In genomic region chr7:46851026-46851425, GRCm38 (mm10) we compare ENCODE assay signal across 20 mouse cellular contexts. TPM values are rescaled to one million over a fixed set of nuclear protein-coding genes. Genes with fewer than 3 reads are reported as not detected.
A peak's percentile ranks its signal among the peaks of the same experiment; 100 is the strongest.
DNase-seq lines count a peak whose midpoint lies in the region; ATAC-seq and TF ChIP-seq lines count a peak whose summit lies in the region.
"Had no signal": no experiment of that assay in that cellular context is flagged by ENCODE, and none has a peak within 500 bp of the region (broad histone marks: within the 10 kb centered on the region; RNA-seq: fewer than 3 reads in every experiment).

No protein-coding gene starts in this region.

- H3K36me3 ChIP-seq in intestine, postnatal 0 days (ENCODE audit: control insufficient read depth, insufficient read depth): peaks cover 78% of the 10 kb centered on the region
- peaks cover 61% of the 10 kb centered on the region for H3K36me3 ChIP-seq in intestine, embryonic 15.5 days
- H3K36me3 ChIP-seq in lung, postnatal 0 days (ENCODE audit: insufficient read depth, low read length): peaks cover 24% of the 10 kb centered on the region

- 0 out of 2 replicates have a peak, but pooled peaks cover 4% of the 10 kb centered on the region for H3K4me1 ChIP-seq in intestine, postnatal 0 days (replicated peaks; ENCODE audit: control insufficient read depth, insufficient read depth, low read length)
- peaks cover 4% of the 10 kb centered on the region; the same call in 1 of the 2 replicates for H3K4me1 ChIP-seq in intestine, embryonic 15.5 days (replicated peaks)
- H3K4me1 ChIP-seq in lung, postnatal 0 days (ENCODE audit: insufficient read depth, low read depth, low read length): peaks cover 4% of the 10 kb centered on the region; the same call in 1 of the 2 replicates
- no peaks in the 10 kb centered on the region for H3K4me1 ChIP-seq in lung, adult 2 months (ENCODE audit: control insufficient read depth, insufficient read depth, low read length)

- no peaks in the 10 kb centered on the region for H3K27me3 ChIP-seq in intestine, postnatal 0 days (replicated peaks; ENCODE audit: control insufficient read depth, insufficient read depth, low read length)
- no peaks in the 10 kb centered on the region for H3K27me3 ChIP-seq in intestine, embryonic 15.5 days (replicated peaks)
- H3K27me3 ChIP-seq in lung, postnatal 0 days (replicated peaks; ENCODE audit: insufficient read depth, low read length): no peaks in the 10 kb centered on the region
- H3K27me3 ChIP-seq: embryonic facial prominence, embryonic 12.5 days; liver, embryonic 15.5 days; midbrain, embryonic 12.5 days had no signal

- TF ChIP-seq POLR2A in lung, adult 2 months (IDR thresholded peaks at IDR 0.05; ENCODE audit: borderline replicate concordance, extremely low read depth, low read depth, low read length): no peak

- H3K4me2 ChIP-seq in intestine, postnatal 0 days (replicated peaks; ENCODE audit: low read depth): no peak overlapping the region
- H3K4me2 ChIP-seq in intestine, embryonic 15.5 days (replicated peaks): no peak overlapping the region
- H3K4me2 ChIP-seq in lung, postnatal 0 days (replicated peaks; ENCODE audit: low read depth, low read length): no peak overlapping the region
- H3K4me2 ChIP-seq: embryonic facial prominence, embryonic 12.5 days; liver, embryonic 15.5 days; midbrain, embryonic 12.5 days had no signal

- H3K9me3 ChIP-seq in intestine, postnatal 0 days (ENCODE audit: control insufficient read depth): no peaks in the 10 kb centered on the region
- no peaks in the 10 kb centered on the region for H3K9me3 ChIP-seq in intestine, embryonic 15.5 days
- no peaks in the 10 kb centered on the region for H3K9me3 ChIP-seq in lung, postnatal 0 days (ENCODE audit: low read length)
- H3K9me3 ChIP-seq: embryonic facial prominence, embryonic 12.5 days; liver, embryonic 15.5 days; midbrain, embryonic 12.5 days had no signal

- H3K27ac ChIP-seq in intestine, postnatal 0 days (ENCODE audit: low read depth, low read length): no peak overlapping the region
- H3K27ac ChIP-seq in intestine, embryonic 15.5 days: no peak overlapping the region
- H3K27ac ChIP-seq in lung, postnatal 0 days (ENCODE audit: low read length): no peak overlapping the region
- H3K27ac ChIP-seq: embryonic facial prominence, embryonic 12.5 days; liver, embryonic 15.5 days; midbrain, embryonic 12.5 days had no signal

- H3K4me3 ChIP-seq in intestine, postnatal 0 days (ENCODE audit: low read depth, low read length): no peak overlapping the region
- no peak overlapping the region for H3K4me3 ChIP-seq in intestine, embryonic 15.5 days (replicated peaks)
- no peak overlapping the region for H3K4me3 ChIP-seq in lung, postnatal 0 days (ENCODE audit: low read depth, low read length)
- no peak overlapping the region for H3K4me3 ChIP-seq in lung, adult 2 months (replicated peaks; ENCODE audit: extremely low read depth, low read depth, low read length)
- H3K4me3 ChIP-seq: embryonic facial prominence, embryonic 12.5 days; liver, embryonic 15.5 days; midbrain, embryonic 12.5 days; myocyte had no signal

- DNase-seq in embryo, embryonic 10.5 days (ENCODE audit: low spot score): peak; percentile 22
- no peak for DNase-seq in embryo, embryonic 9.5 days (ENCODE audit: extremely low spot score)
- no peak for DNase-seq in lung, postnatal 0 days (ENCODE audit: low spot score)
- no peak for DNase-seq in lung, adult 2 months
- DNase-seq in NIH3T3 (ENCODE audit: low read depth): peak; percentile 40
- no peak for DNase-seq in adrenal gland, postnatal 36 days
- DNase-seq: gastrocnemius, postnatal 10 days; heart, adult 18-20 months; kidney, adult 9 months; lung, postnatal 4 days; right cerebral cortex, adult 18-20 months had no signal

- peak; percentile 40 for TF ChIP-seq CTCF in intestine, postnatal 0 days (IDR thresholded peaks at IDR 0.05; ENCODE audit: low read depth)
- TF ChIP-seq CTCF in lung, postnatal 0 days (IDR thresholded peaks at IDR 0.05): peak; percentile 18; the same call in 1 of the 2 replicates
- no peak for TF ChIP-seq CTCF in lung, adult 2 months (IDR thresholded peaks at IDR 0.05; ENCODE audit: insufficient read depth, low read length)

- WGBS in intestine, postnatal 0 days: 81% methylated on average over 7 of the region's 7 CpGs
- 82% methylated on average over 7 of the region's 7 CpGs for WGBS in intestine, embryonic 15.5 days
- WGBS in lung, postnatal 0 days: 73% methylated on average over 7 of the region's 7 CpGs
- WGBS in lung, adult 2 months: 78% methylated on average over 7 of the region's 7 CpGs

- ATAC-seq in intestine, postnatal 0 days: no peak
- no peak for ATAC-seq in intestine, embryonic 15.5 days
- no peak for ATAC-seq in lung, postnatal 0 days

- TF ChIP-seq EP300 in lung, postnatal 0 days (IDR thresholded peaks at IDR 0.05): no peak

- H3K9ac ChIP-seq in intestine, postnatal 0 days (ENCODE audit: low read depth, low read length): no peak overlapping the region
- no peak overlapping the region for H3K9ac ChIP-seq in intestine, embryonic 15.5 days
- no peak overlapping the region for H3K9ac ChIP-seq in lung, postnatal 0 days (replicated peaks; ENCODE audit: low read depth)
- H3K9ac ChIP-seq: embryonic facial prominence, embryonic 12.5 days; liver, embryonic 15.5 days; midbrain, embryonic 12.5 days had no signal

RNA-seq across cellular contexts. Expression of gene Ldha, which starts 9.8 kb away (rescaled TPM):
- 1,258 and 1,338 TPM in 2 replicates for polyA plus RNA-seq in intestine, postnatal 0 days (2015; fragmentation: Nextera tagmentation; extraction: Ambion mirVana)
- 2,580 and 2,742 TPM in 2 replicates for polyA plus RNA-seq in intestine, embryonic 15.5 days (2015; fragmentation: Nextera tagmentation; extraction: Ambion mirVana)
- 533 and 589 TPM in 2 replicates for polyA plus RNA-seq in lung, postnatal 0 days (2015; fragmentation: Nextera tagmentation; extraction: Ambion mirVana)
- 223 and 371 TPM in 2 replicates for polyA plus RNA-seq in lung, adult 2 months (2012; rRNA removed)
- total RNA-seq in adrenal gland, postnatal 36 days (2021): 100 to 1,000 TPM; 439 to 497 TPM

RNA-seq across cellular contexts. Expression of gene Ldhc, which starts 10.0 kb away (rescaled TPM):
- polyA plus RNA-seq in intestine, postnatal 0 days (2015; fragmentation: Nextera tagmentation; extraction: Ambion mirVana): not detected in 2 replicates
- not detected in 2 replicates for polyA plus RNA-seq in intestine, embryonic 15.5 days (2015; fragmentation: Nextera tagmentation; extraction: Ambion mirVana)
- polyA plus RNA-seq in lung, postnatal 0 days (2015; fragmentation: Nextera tagmentation; extraction: Ambion mirVana): 0.11 TPM in 1 of 2 replicates, not detected in the other
- not detected in 2 replicates for polyA plus RNA-seq in lung, adult 2 months (2012; rRNA removed)
- not detected for total RNA-seq in adrenal gland, postnatal 36 days (2021)
- total RNA-seq: gastrocnemius, postnatal 10 days; heart, adult 18-20 months had no signal
- polyA plus RNA-seq: embryonic facial prominence, embryonic 12.5 days; heart, embryonic 16.5 days; small intestine, adult 2 months; thymus, postnatal 0 days had no signal

RNA-seq across cellular contexts. Expression of gene Gtf2h1, which starts 55.1 kb away (rescaled TPM):
- 51.3 and 52.7 TPM in 2 replicates for polyA plus RNA-seq in intestine, postnatal 0 days (2015; fragmentation: Nextera tagmentation; extraction: Ambion mirVana)
- polyA plus RNA-seq in intestine, embryonic 15.5 days (2015; fragmentation: Nextera tagmentation; extraction: Ambion mirVana): 63.3 and 72.8 TPM in 2 replicates
- polyA plus RNA-seq in lung, postnatal 0 days (2015; fragmentation: Nextera tagmentation; extraction: Ambion mirVana): 29.1 and 30.6 TPM in 2 replicates
- polyA plus RNA-seq in lung, adult 2 months (2012; rRNA removed): 6.7 and 7.4 TPM in 2 replicates
- 10 to 100 TPM; 41.2 to 41.4 TPM for total RNA-seq in adrenal gland, postnatal 36 days (2021)

RNA-seq across cellular contexts. Expression of gene Hps5, which starts 55.2 kb away (rescaled TPM):
- polyA plus RNA-seq in intestine, postnatal 0 days (2015; fragmentation: Nextera tagmentation; extraction: Ambion mirVana): 13.9 and 14.7 TPM in 2 replicates
- 23.2 and 23.3 TPM in 2 replicates for polyA plus RNA-seq in intestine, embryonic 15.5 days (2015; fragmentation: Nextera tagmentation; extraction: Ambion mirVana)
- 12.7 and 13.7 TPM in 2 replicates for polyA plus RNA-seq in lung, postnatal 0 days (2015; fragmentation: Nextera tagmentation; extraction: Ambion mirVana)
- polyA plus RNA-seq in lung, adult 2 months (2012; rRNA removed): 12.3 and 15.4 TPM in 2 replicates
- total RNA-seq in adrenal gland, postnatal 36 days (2021): 10 to 100 TPM; 20.8 to 25.9 TPM

Comparison
In these comparisons a context has a peak if more than half of its experiments do, and no peak if none do; other contexts are left out.
1. DNase-seq: peak in embryo, embryonic 10.5 days (single experiment) and NIH3T3 (single experiment); none in embryo, embryonic 9.5 days (single experiment), lung, postnatal 0 days (single experiment), lung, adult 2 months (single experiment) and adrenal gland, postnatal 36 days (0 of 2).